Mouse (Mus musculus): ENCODE data around the gene Slc51b. TPM values are rescaled to one million over a fixed set of nuclear protein-coding genes. Genes with fewer than 3 reads are reported as not detected.

Gene Slc51b
- polyA plus RNA-seq (2015; fragmentation: Nextera tagmentation; extraction: Ambion mirVana) = 33.4 and 36.0 TPM in 2 replicates

DNA sequence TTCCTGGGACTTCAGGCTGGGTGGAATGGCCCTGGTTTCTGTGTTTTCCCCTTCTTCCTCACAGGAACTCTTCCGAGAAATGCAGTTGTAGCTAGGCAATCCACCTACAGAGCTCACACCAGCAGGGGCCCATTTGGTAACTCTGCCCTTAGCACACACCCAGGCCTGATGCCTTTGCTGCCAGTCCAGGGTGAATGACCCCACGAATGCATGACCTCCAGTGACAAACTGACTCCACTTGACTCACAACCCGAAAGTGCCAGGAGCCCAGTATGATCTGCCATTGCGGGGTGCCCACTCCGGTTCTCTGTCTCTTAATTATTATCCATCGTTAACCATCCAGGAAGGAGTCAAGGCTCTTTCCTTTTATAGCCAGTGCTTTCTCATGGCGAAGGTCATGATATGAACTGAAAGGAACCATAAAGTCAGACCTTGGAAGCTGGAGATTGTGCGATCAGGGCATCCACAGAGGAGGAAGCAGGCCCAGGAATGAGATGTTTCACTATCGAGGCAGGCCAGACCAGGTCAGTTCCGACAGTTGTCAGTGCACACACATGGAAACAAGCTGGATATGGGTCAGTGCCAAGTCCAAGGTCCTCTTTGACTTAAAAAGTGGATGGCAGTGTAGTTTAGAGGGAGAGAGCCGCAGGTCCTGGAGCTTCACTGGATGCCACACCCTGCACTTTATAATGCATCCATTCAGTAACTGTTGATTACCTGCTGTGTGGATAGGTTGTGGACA is at the start of gene Slc51b:
Slc51b (minus strand) TSS at position 196 of the 742 bp plus-strand sequence.
- H3K9me3 ChIP-seq (replicated peaks; ENCODE audit: low read length) = no peaks in the 10 kb centered on the region
- peak within 1 kb of the TSS; percentile 52 for H3K27ac ChIP-seq
- WGBS = 67% methylated on average over 11 of the region's 11 CpGs
- no peaks in the 10 kb centered on the region for H3K27me3 ChIP-seq (ENCODE audit: insufficient read depth, low read length)
- no peak for TF ChIP-seq CTCF (IDR thresholded peaks at IDR 0.05; ENCODE audit: low read depth)
- no peaks in the 10 kb centered on the region for H3K36me3 ChIP-seq (ENCODE audit: insufficient read depth, low read length)
- H3K4me2 ChIP-seq (ENCODE audit: low read length) = peak within 1 kb of the TSS; percentile 18; the same call in 1 of the 2 replicates
- DNase-seq (ENCODE audit: low spot score) (no peak), ATAC-seq (replicated peaks; ENCODE audit: low FRiP score, low read depth) (peak; percentile 59)
- H3K4me3 ChIP-seq (replicated peaks; ENCODE audit: low read depth, low read length) = no peak within 1 kb of the TSS; the same call in 1 of the 2 replicates
- H3K4me1 ChIP-seq (replicated peaks; ENCODE audit: insufficient read depth, low read length) = no peaks in the 10 kb centered on the region
- H3K9ac ChIP-seq (ENCODE audit: low read depth, low read length) = no peak within 1 kb of the TSS

DNA sequence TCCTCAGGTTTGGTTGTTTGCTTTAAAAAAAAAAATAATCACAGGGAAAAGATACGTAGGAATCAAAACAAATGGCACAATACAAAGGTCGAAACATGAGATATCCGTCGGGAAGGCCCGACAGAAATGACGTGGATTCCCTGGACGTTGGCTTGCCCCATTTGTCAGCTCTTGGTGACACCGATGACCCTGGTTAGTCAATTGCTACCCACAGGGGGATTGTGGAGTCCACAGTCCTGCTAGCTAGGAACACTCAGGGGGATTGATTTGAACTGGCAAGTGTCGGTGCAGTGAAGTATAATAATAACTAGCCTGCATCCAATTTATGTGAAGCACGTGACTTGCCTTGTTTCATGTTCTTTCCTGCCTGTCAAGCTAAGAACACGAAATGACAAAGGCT is 44.9 kb upstream of the Slc51b start:
- Histone ChIP-seq H3K27me3 (ENCODE audit: insufficient read depth, low read length) (no peaks in the 10 kb centered on the region), H3K9ac (ENCODE audit: low read depth, low read length) (no peak overlapping the region), H3K27ac (no peak overlapping the region), H3K36me3 (ENCODE audit: insufficient read depth, low read length) (peaks cover 26% of the 10 kb centered on the region; the same call in 1 of the 2 replicates), H3K4me2 (ENCODE audit: low read length) (no peak overlapping the region), H3K4me1 (replicated peaks; ENCODE audit: insufficient read depth, low read length) (no peaks in the 10 kb centered on the region), H3K9me3 (replicated peaks; ENCODE audit: low read length) (no peaks in the 10 kb centered on the region), H3K4me3 (replicated peaks; ENCODE audit: low read depth, low read length) (no peak overlapping the region)
- DNase-seq (ENCODE audit: low spot score) (no peak), ATAC-seq (replicated peaks; ENCODE audit: low FRiP score, low read depth) (no peak)
- 34% methylated on average over 11 of the region's 11 CpGs for WGBS
- TF ChIP-seq CTCF (IDR thresholded peaks at IDR 0.05; ENCODE audit: low read depth) = no peak

DNA sequence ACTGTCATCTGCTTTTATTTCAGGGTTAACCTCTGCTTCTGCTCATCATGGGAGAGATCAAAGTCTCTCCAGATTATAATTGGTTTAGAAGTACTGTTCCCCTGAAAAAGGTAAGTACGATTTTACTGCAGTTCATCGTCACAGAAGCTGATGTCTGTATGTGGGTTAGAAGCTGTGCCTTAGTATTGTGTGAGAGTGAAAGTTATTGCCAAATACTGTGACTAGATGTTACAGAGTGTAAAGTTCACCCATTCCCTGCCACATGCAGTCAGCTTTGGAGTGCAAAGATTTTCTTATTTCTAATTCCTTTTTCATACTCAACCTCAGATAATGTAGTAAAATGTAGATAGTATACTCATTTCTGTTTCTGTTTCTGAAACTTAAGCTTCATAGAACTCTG is 42.5 kb upstream of the Slc51b start:
- H3K4me2 ChIP-seq (ENCODE audit: low read length) = no peak overlapping the region
- DNase-seq (ENCODE audit: low spot score) (no peak), ATAC-seq (replicated peaks; ENCODE audit: low FRiP score, low read depth) (no peak)
- no peak for TF ChIP-seq CTCF (IDR thresholded peaks at IDR 0.05; ENCODE audit: low read depth)
- WGBS = 98% methylated on average over 2 of the region's 2 CpGs
- H3K9ac ChIP-seq (ENCODE audit: low read depth, low read length) = no peak overlapping the region
- H3K4me1 ChIP-seq (replicated peaks; ENCODE audit: insufficient read depth, low read length) = peaks cover 11% of the 10 kb centered on the region; the same call in 1 of the 2 replicates
- no peaks in the 10 kb centered on the region for H3K27me3 ChIP-seq (ENCODE audit: insufficient read depth, low read length)
- H3K27ac ChIP-seq = no peak overlapping the region
- no peaks in the 10 kb centered on the region for H3K9me3 ChIP-seq (replicated peaks; ENCODE audit: low read length)
- H3K36me3 ChIP-seq (ENCODE audit: insufficient read depth, low read length) = peaks cover 18% of the 10 kb centered on the region; the same call in 1 of the 2 replicates
- no peak overlapping the region for H3K4me3 ChIP-seq (replicated peaks; ENCODE audit: low read depth, low read length)

DNA sequence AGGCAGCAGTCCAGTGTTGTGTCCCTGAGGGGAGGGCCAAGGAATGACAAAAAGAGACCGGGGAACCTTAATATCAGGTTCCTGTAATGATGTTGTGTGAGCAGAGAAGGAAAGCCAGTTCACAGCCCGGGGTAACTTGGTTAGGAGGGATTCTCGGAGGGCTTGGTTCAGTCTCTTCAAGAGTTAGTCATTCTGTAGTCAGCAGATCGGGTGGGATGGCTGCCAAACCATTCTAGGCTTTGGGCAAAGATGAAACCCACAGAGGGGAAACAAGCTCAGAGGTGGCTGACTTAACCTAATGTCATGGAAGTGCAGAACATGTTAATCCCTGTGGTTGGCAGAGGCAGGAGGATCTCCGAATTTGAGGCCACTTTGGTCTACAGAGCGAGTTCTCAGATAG is 41.4 kb upstream of the Slc51b start:
- Histone ChIP-seq H3K9me3 (replicated peaks; ENCODE audit: low read length) (no peaks in the 10 kb centered on the region), H3K27ac (no peak overlapping the region), H3K4me3 (replicated peaks; ENCODE audit: low read depth, low read length) (no peak overlapping the region), H3K36me3 (ENCODE audit: insufficient read depth, low read length) (peaks cover 10% of the 10 kb centered on the region; the same call in 1 of the 2 replicates), H3K9ac (ENCODE audit: low read depth, low read length) (no peak overlapping the region), H3K27me3 (ENCODE audit: insufficient read depth, low read length) (no peaks in the 10 kb centered on the region), H3K4me2 (ENCODE audit: low read length) (no peak overlapping the region), H3K4me1 (replicated peaks; ENCODE audit: insufficient read depth, low read length) (peaks cover 13% of the 10 kb centered on the region; the same call in 1 of the 2 replicates)
- ATAC-seq (replicated peaks; ENCODE audit: low FRiP score, low read depth) = no peak
- WGBS = 92% methylated on average over 6 of the region's 6 CpGs
- no peak for TF ChIP-seq CTCF (IDR thresholded peaks at IDR 0.05; ENCODE audit: low read depth)
- no peak for DNase-seq (ENCODE audit: low spot score)

DNA sequence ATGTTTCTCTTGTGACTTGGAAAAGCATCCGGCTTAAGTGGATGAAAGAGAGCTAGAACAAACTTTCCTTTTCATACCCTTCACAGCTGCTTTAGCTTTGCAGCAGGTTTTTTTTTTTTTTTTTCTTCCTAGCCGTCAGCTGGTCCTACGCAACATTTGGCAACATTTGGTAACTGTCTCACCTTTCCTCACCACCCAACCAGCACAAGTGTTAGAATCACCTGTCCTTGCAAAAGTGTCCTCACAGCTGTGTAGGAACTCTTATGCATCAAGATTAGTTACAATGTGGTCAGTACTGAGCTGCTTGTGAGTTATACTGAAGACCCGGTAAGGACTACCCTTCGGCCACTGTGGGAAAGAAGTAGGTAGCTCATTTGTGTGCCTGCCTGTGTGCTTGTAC is 39.8 kb upstream of the Slc51b start:
- H3K27me3 ChIP-seq (ENCODE audit: insufficient read depth, low read length) = no peaks in the 10 kb centered on the region
- H3K9me3 ChIP-seq (replicated peaks; ENCODE audit: low read length) = no peaks in the 10 kb centered on the region
- TF ChIP-seq CTCF (IDR thresholded peaks at IDR 0.05; ENCODE audit: low read depth) = no peak
- no peak overlapping the region for H3K27ac ChIP-seq
- H3K4me1 ChIP-seq (replicated peaks; ENCODE audit: insufficient read depth, low read length) = peaks cover 13% of the 10 kb centered on the region; the same call in 1 of the 2 replicates
- 74% methylated on average over 5 of the region's 5 CpGs for WGBS
- ATAC-seq (replicated peaks; ENCODE audit: low FRiP score, low read depth) = no peak
- peak overlapping the region; percentile 9; the same call in 1 of the 2 replicates for H3K9ac ChIP-seq (ENCODE audit: low read depth, low read length)
- no peak for DNase-seq (ENCODE audit: low spot score)
- no peak overlapping the region for H3K4me2 ChIP-seq (ENCODE audit: low read length)
- H3K36me3 ChIP-seq (ENCODE audit: insufficient read depth, low read length) = peaks cover 7% of the 10 kb centered on the region; the same call in 1 of the 2 replicates
- no peak overlapping the region for H3K4me3 ChIP-seq (replicated peaks; ENCODE audit: low read depth, low read length)

DNA sequence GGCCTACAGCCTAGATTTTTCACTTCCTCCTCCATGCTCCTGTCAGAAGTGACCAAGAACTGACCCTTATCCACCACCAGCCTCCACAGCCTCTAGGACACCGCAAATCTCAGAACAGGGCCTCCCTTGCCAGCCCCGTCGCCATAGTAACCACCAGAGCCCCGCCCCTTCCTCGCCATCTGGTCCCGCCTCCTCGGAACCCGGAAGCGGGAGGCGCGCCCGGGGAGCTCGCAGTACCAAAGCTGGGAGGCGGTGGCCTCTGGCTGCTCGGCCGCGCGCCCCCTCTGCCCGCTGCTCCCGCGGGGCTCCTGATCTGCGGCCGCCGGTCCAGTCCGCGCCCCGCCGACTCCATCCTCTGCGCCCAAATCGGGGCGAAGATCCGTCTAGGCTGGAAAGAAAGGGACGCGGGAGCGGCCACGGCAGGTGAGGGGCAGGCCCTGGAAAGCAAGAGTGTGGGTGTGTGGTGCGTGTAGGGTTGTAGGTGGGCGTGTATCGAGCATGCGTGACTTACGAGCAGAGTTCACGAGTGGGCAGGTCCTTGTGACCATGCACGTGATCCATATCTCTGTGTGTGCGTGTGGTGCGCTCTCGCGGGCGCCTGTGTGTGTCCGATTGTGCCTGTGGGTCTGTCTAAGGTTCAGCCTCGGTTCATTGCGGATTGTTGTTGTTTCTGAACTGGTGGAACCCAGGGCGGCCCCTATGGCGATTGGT is 38.1 kb upstream of the Slc51b start, which contains the start of gene Spg21:
Spg21 (plus strand) TSS at position 216 of the 711 bp plus-strand sequence.
- under 1% methylated on average over 53 of the region's 53 CpGs for WGBS
- H3K4me2 ChIP-seq (ENCODE audit: low read length) = peak within 1 kb of the TSS; percentile 55
- peaks cover 13% of the 10 kb centered on the region; the same call in 1 of the 2 replicates for H3K4me1 ChIP-seq (replicated peaks; ENCODE audit: insufficient read depth, low read length)
- H3K4me3 ChIP-seq (replicated peaks; ENCODE audit: low read depth, low read length) = peak within 1 kb of the TSS; percentile 81
- ATAC-seq (replicated peaks; ENCODE audit: low FRiP score, low read depth) = peak; percentile 96
- H3K36me3 ChIP-seq (ENCODE audit: insufficient read depth, low read length) = peaks cover 5% of the 10 kb centered on the region; the same call in 1 of the 2 replicates
- peak within 1 kb of the TSS; percentile 91 for H3K27ac ChIP-seq
- 0 out of 2 replicates have a peak, but pooled peaks have one; percentile 10 for TF ChIP-seq CTCF (IDR thresholded peaks at IDR 0.05; ENCODE audit: low read depth)
- DNase-seq (ENCODE audit: low spot score) = peak; percentile 97
- H3K27me3 ChIP-seq (ENCODE audit: insufficient read depth, low read length) = no peaks in the 10 kb centered on the region
- H3K9me3 ChIP-seq (replicated peaks; ENCODE audit: low read length) = no peaks in the 10 kb centered on the region
- H3K9ac ChIP-seq (ENCODE audit: low read depth, low read length) = peak within 1 kb of the TSS; percentile 76

Measured in kidney, postnatal 0 days (tissue).